Mouse (Mus musculus): ENCODE measurements at regions not wholly inside any gene's neighbourhood (a gene's known extent, or its start where the extent isn't known, plus 50 kb on each side); places are given as distances from the start of the nearest gene placed in this dataset.

GRCm38 (mm10) chr10:99568424-99568823 lies 191.0 kb downstream of the Csl start:
- no peaks in the 10 kb centered on the region for H3K36me3 ChIP-seq (ENCODE audit: insufficient read depth, low read length)
- peak; percentile 47; the same call in 1 of the 2 replicates for TF ChIP-seq EP300 (IDR thresholded peaks at IDR 0.05)
- TF ChIP-seq CTCF (IDR thresholded peaks at IDR 0.05), result no peak
- H3K27me3 ChIP-seq (replicated peaks; ENCODE audit: insufficient read depth, low read length), result no peaks in the 10 kb centered on the region
- no peak overlapping the region for H3K27ac ChIP-seq (ENCODE audit: low read length)
- peak; percentile 75 for ATAC-seq
- no peak overlapping the region for H3K4me3 ChIP-seq (ENCODE audit: low read depth, low read length)
- DNase-seq (ENCODE audit: low spot score), result peak; percentile 60
- no peak overlapping the region for H3K4me2 ChIP-seq (replicated peaks; ENCODE audit: low read depth, low read length)
- H3K9ac ChIP-seq (replicated peaks; ENCODE audit: low read depth), result no peak overlapping the region
- WGBS, result 28% methylated on average over 5 of the region's 5 CpGs
- H3K4me1 ChIP-seq (ENCODE audit: insufficient read depth, low read depth, low read length), result no peaks in the 10 kb centered on the region
- no peaks in the 10 kb centered on the region for H3K9me3 ChIP-seq (ENCODE audit: low read length)

GRCm38 (mm10) chr10:99570190-99570589 lies 189.3 kb downstream of the Csl start:
- TF ChIP-seq CTCF (IDR thresholded peaks at IDR 0.05), result no peak
- no peak for TF ChIP-seq EP300 (IDR thresholded peaks at IDR 0.05)
- H3K27me3 ChIP-seq (replicated peaks; ENCODE audit: insufficient read depth, low read length), result no peaks in the 10 kb centered on the region
- H3K4me2 ChIP-seq (replicated peaks; ENCODE audit: low read depth, low read length), result no peak overlapping the region
- no peak overlapping the region for H3K4me3 ChIP-seq (ENCODE audit: low read depth, low read length)
- H3K9me3 ChIP-seq (ENCODE audit: low read length), result no peaks in the 10 kb centered on the region
- DNase-seq (ENCODE audit: low spot score) (peak; percentile 20), ATAC-seq (no peak)
- H3K27ac ChIP-seq (ENCODE audit: low read length), result no peak overlapping the region
- no peaks in the 10 kb centered on the region for H3K36me3 ChIP-seq (ENCODE audit: insufficient read depth, low read length)
- H3K4me1 ChIP-seq (ENCODE audit: insufficient read depth, low read depth, low read length), result no peaks in the 10 kb centered on the region
- 21% methylated on average over 2 of the region's 2 CpGs for WGBS
- H3K9ac ChIP-seq (replicated peaks; ENCODE audit: low read depth), result no peak overlapping the region

GRCm38 (mm10) chr10:99573997-99574396 lies 185.5 kb downstream of the Csl start:
- Histone ChIP-seq H3K9ac (replicated peaks; ENCODE audit: low read depth) (no peak overlapping the region), H3K4me1 (ENCODE audit: insufficient read depth, low read depth, low read length) (no peaks in the 10 kb centered on the region), H3K27me3 (replicated peaks; ENCODE audit: insufficient read depth, low read length) (no peaks in the 10 kb centered on the region), H3K9me3 (ENCODE audit: low read length) (no peaks in the 10 kb centered on the region), H3K4me3 (ENCODE audit: low read depth, low read length) (no peak overlapping the region), H3K36me3 (ENCODE audit: insufficient read depth, low read length) (no peaks in the 10 kb centered on the region), H3K27ac (ENCODE audit: low read length) (no peak overlapping the region), H3K4me2 (replicated peaks; ENCODE audit: low read depth, low read length) (no peak overlapping the region)
- no peak for DNase-seq (ENCODE audit: low spot score)
- 63% methylated on average over 14 of the region's 14 CpGs for WGBS
- TF ChIP-seq EP300 (IDR thresholded peaks at IDR 0.05) (no peak), CTCF (IDR thresholded peaks at IDR 0.05) (no peak)
- ATAC-seq, result no peak

- H3K9ac ChIP-seq (replicated peaks; ENCODE audit: low read depth), result no peak overlapping the region
- DNase-seq (ENCODE audit: low spot score) (no peak), ATAC-seq (no peak)
- H3K4me2 ChIP-seq (replicated peaks; ENCODE audit: low read depth, low read length), result no peak overlapping the region
- no peaks in the 10 kb centered on the region for H3K36me3 ChIP-seq (ENCODE audit: insufficient read depth, low read length)
- WGBS, result 82% methylated on average over 7 of the region's 7 CpGs
- no peak for TF ChIP-seq CTCF (IDR thresholded peaks at IDR 0.05)
- no peak for TF ChIP-seq EP300 (IDR thresholded peaks at IDR 0.05)
- H3K9me3 ChIP-seq (ENCODE audit: low read length), result no peaks in the 10 kb centered on the region
- no peak overlapping the region for H3K4me3 ChIP-seq (ENCODE audit: low read depth, low read length)
- no peaks in the 10 kb centered on the region for H3K4me1 ChIP-seq (ENCODE audit: insufficient read depth, low read depth, low read length)
- H3K27me3 ChIP-seq (replicated peaks; ENCODE audit: insufficient read depth, low read length), result no peaks in the 10 kb centered on the region
- H3K27ac ChIP-seq (ENCODE audit: low read length), result no peak overlapping the region
Observed at GRCm38 (mm10) chr10:99575294-99575693, 184.2 kb downstream of the Csl start.

GRCm38 (mm10) chr10:99576301-99576700 lies 183.2 kb downstream of the Csl start:
- TF ChIP-seq CTCF (IDR thresholded peaks at IDR 0.05) (no peak), EP300 (IDR thresholded peaks at IDR 0.05) (no peak; the same call in 1 of the 2 replicates)
- peak; percentile 61 for ATAC-seq
- no peaks in the 10 kb centered on the region for H3K9me3 ChIP-seq (ENCODE audit: low read length)
- H3K36me3 ChIP-seq (ENCODE audit: insufficient read depth, low read length), result no peaks in the 10 kb centered on the region
- H3K9ac ChIP-seq (replicated peaks; ENCODE audit: low read depth), result no peak overlapping the region
- no peaks in the 10 kb centered on the region for H3K4me1 ChIP-seq (ENCODE audit: insufficient read depth, low read depth, low read length)
- H3K27ac ChIP-seq (ENCODE audit: low read length), result no peak overlapping the region
- no peak overlapping the region for H3K4me2 ChIP-seq (replicated peaks; ENCODE audit: low read depth, low read length)
- 47% methylated on average over 5 of the region's 5 CpGs for WGBS
- H3K4me3 ChIP-seq (ENCODE audit: low read depth, low read length), result no peak overlapping the region
- no peaks in the 10 kb centered on the region for H3K27me3 ChIP-seq (replicated peaks; ENCODE audit: insufficient read depth, low read length)
- peak; percentile 65 for DNase-seq (ENCODE audit: low spot score)

- 20% methylated on average over 12 of the region's 12 CpGs for WGBS
- Histone ChIP-seq H3K4me2 (replicated peaks; ENCODE audit: low read depth, low read length) (no peak overlapping the region), H3K9me3 (ENCODE audit: low read length) (no peaks in the 10 kb centered on the region), H3K9ac (replicated peaks; ENCODE audit: low read depth) (no peak overlapping the region), H3K27ac (ENCODE audit: low read length) (no peak overlapping the region), H3K4me3 (ENCODE audit: low read depth, low read length) (no peak overlapping the region), H3K27me3 (replicated peaks; ENCODE audit: insufficient read depth, low read length) (no peaks in the 10 kb centered on the region), H3K36me3 (ENCODE audit: insufficient read depth, low read length) (no peaks in the 10 kb centered on the region), H3K4me1 (ENCODE audit: insufficient read depth, low read depth, low read length) (no peaks in the 10 kb centered on the region)
- ATAC-seq (peak; percentile 65), DNase-seq (ENCODE audit: low spot score) (peak; percentile 90)
- TF ChIP-seq EP300 (IDR thresholded peaks at IDR 0.05), result no peak
- peak; percentile 95 for TF ChIP-seq CTCF (IDR thresholded peaks at IDR 0.05)
Observed at GRCm38 (mm10) chr10:99577041-99577681, 182.3 kb downstream of the Csl start.
